Comparison of ENCODE assay signal across 10 mouse cellular contexts in the genomic region with DNA sequence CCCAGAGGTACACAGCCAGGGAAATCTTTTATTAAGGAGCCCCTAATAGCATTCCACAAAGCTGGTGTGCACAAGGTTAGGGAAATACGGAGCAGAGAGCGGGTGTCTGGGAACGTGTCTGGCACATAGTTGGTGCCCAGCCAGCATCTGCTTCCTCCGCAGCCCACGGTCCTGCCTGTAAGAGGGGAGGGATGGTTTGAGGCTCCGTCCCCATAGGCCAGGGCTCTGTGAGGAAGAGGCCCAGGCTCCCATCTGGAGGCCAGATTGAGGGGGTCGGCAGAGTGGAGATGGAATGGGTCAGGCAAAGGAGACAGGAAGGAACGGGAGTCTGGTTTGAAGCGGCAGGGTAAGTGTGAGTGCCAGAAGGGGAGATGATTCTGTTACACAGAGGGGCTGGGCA. TPM values are rescaled to one million over a fixed set of nuclear protein-coding genes. Genes with fewer than 3 reads are reported as not detected.
DNase-seq lines count a peak whose midpoint lies in the region; ATAC-seq and TF ChIP-seq lines count a peak whose summit lies in the region.
"Had no signal": no experiment of that assay in that cellular context is flagged by ENCODE, and none has a peak within 500 bp of the region (broad histone marks: within the 10 kb centered on the region; RNA-seq: fewer than 3 reads in every experiment).

No protein-coding gene starts in this region.

- intact Hi-C loops in gastrocnemius, adult 2 months (cut with DNase I): no loop called here

- TF ChIP-seq CTCF in gastrocnemius, adult 2 months (IDR thresholded peaks at IDR 0.05): no peak

- ATAC-seq in forebrain, embryonic 13.5 days: 0 out of 2 replicates have a peak, but pooled peaks have one; percentile 50
- ATAC-seq in forebrain, embryonic 12.5 days (ENCODE audit: low FRiP score): no peak
- ATAC-seq in megakaryocyte, adult 5-6 weeks (ENCODE audit: poor library complexity, severe bottlenecking): no peak
- peak; percentile 24; the same call in 1 of the 2 replicates for ATAC-seq in stomach, embryonic 15.5 days (ENCODE audit: insufficient read depth, low FRiP score, low read depth)
- no peak for ATAC-seq in erythroid progenitor cell, adult 5-6 weeks (replicated peaks; ENCODE audit: low FRiP score, poor library complexity, severe bottlenecking)
- ATAC-seq: midbrain, embryonic 15.5 days had no signal

- H3K4me1 ChIP-seq in forebrain, embryonic 13.5 days: 0 out of 2 replicates have a peak, but pooled peaks cover 4% of the 10 kb centered on the region
- peaks cover 3% of the 10 kb centered on the region for H3K4me1 ChIP-seq in forebrain, embryonic 12.5 days
- peaks cover 54% of the 10 kb centered on the region for H3K4me1 ChIP-seq in megakaryocyte, embryonic 14.5 days
- H3K4me1 ChIP-seq in limb, embryonic 10.5 days: peaks cover 56% of the 10 kb centered on the region
- H3K4me1 ChIP-seq in stomach, embryonic 15.5 days: peaks cover 31% of the 10 kb centered on the region
- H3K4me1 ChIP-seq: midbrain, embryonic 15.5 days had no signal

- WGBS in forebrain, embryonic 13.5 days: 72% methylated on average over 9 of the region's 9 CpGs
- WGBS in forebrain, embryonic 12.5 days: 85% methylated on average over 9 of the region's 9 CpGs
- 33% methylated on average over 9 of the region's 9 CpGs for WGBS in limb, embryonic 10.5 days
- WGBS in stomach, embryonic 15.5 days: 38% methylated on average over 9 of the region's 9 CpGs

- peak; percentile 80 for DNase-seq in limb, embryonic 10.5 days (ENCODE audit: low spot score)
- no peak for DNase-seq in gastrocnemius, adult 2 months

- no peaks in the 10 kb centered on the region for H3K9me3 ChIP-seq in forebrain, embryonic 13.5 days (replicated peaks)
- H3K9me3 ChIP-seq in forebrain, embryonic 12.5 days: no peaks in the 10 kb centered on the region
- H3K9me3 ChIP-seq in megakaryocyte, embryonic 14.5 days: peaks cover 16% of the 10 kb centered on the region
- H3K9me3 ChIP-seq in limb, embryonic 10.5 days (replicated peaks): no peaks in the 10 kb centered on the region
- H3K9me3 ChIP-seq in stomach, embryonic 15.5 days: no peaks in the 10 kb centered on the region
- H3K9me3 ChIP-seq: midbrain, embryonic 15.5 days had no signal

- no peaks in the 10 kb centered on the region for H3K27me3 ChIP-seq in forebrain, embryonic 13.5 days
- H3K27me3 ChIP-seq in forebrain, embryonic 12.5 days: peaks cover 2% of the 10 kb centered on the region; the same call in 1 of the 2 replicates
- peaks cover 80% of the 10 kb centered on the region for H3K27me3 ChIP-seq in megakaryocyte, embryonic 14.5 days (replicated peaks)
- peaks cover 55% of the 10 kb centered on the region for H3K27me3 ChIP-seq in limb, embryonic 10.5 days (ENCODE audit: low read depth, poor library complexity, severe bottlenecking)
- no peaks in the 10 kb centered on the region for H3K27me3 ChIP-seq in stomach, embryonic 15.5 days (replicated peaks)
- H3K27me3 ChIP-seq: midbrain, embryonic 15.5 days had no signal

- H3K4me2 ChIP-seq in forebrain, embryonic 13.5 days: no peak overlapping the region
- no peak overlapping the region for H3K4me2 ChIP-seq in forebrain, embryonic 12.5 days
- peak overlapping the region; percentile 19; the same call in 1 of the 2 replicates for H3K4me2 ChIP-seq in stomach, embryonic 15.5 days
- H3K4me2 ChIP-seq: midbrain, embryonic 15.5 days had no signal

- no peak overlapping the region for H3K27ac ChIP-seq in forebrain, embryonic 13.5 days
- H3K27ac ChIP-seq in forebrain, embryonic 12.5 days: no peak overlapping the region
- peak overlapping the region; percentile 53 for H3K27ac ChIP-seq in limb, embryonic 10.5 days
- H3K27ac ChIP-seq in stomach, embryonic 15.5 days: peak overlapping the region; percentile 33; the same call in 1 of the 2 replicates
- no peak overlapping the region for H3K27ac ChIP-seq in gastrocnemius, adult 2 months
- H3K27ac ChIP-seq: midbrain, embryonic 15.5 days had no signal

- no peak overlapping the region for H3K9ac ChIP-seq in forebrain, embryonic 13.5 days
- no peak overlapping the region for H3K9ac ChIP-seq in forebrain, embryonic 12.5 days
- H3K9ac ChIP-seq in stomach, embryonic 15.5 days: no peak overlapping the region
- H3K9ac ChIP-seq: midbrain, embryonic 15.5 days had no signal

- no peaks in the 10 kb centered on the region for H3K36me3 ChIP-seq in forebrain, embryonic 13.5 days (ENCODE audit: poor library complexity, severe bottlenecking)
- H3K36me3 ChIP-seq in forebrain, embryonic 12.5 days (replicated peaks): no peaks in the 10 kb centered on the region
- no peaks in the 10 kb centered on the region for H3K36me3 ChIP-seq in megakaryocyte, embryonic 14.5 days (replicated peaks; ENCODE audit: low read length)
- peaks cover 71% of the 10 kb centered on the region for H3K36me3 ChIP-seq in limb, embryonic 10.5 days
- 0 out of 2 replicates have a peak, but pooled peaks cover 4% of the 10 kb centered on the region for H3K36me3 ChIP-seq in stomach, embryonic 15.5 days
- H3K36me3 ChIP-seq: midbrain, embryonic 15.5 days had no signal

- no peak overlapping the region for H3K4me3 ChIP-seq in forebrain, embryonic 13.5 days
- no peak overlapping the region for H3K4me3 ChIP-seq in forebrain, embryonic 12.5 days (replicated peaks)
- H3K4me3 ChIP-seq in megakaryocyte, embryonic 14.5 days (replicated peaks): peak overlapping the region; percentile 19
- no peak overlapping the region for H3K4me3 ChIP-seq in limb, embryonic 10.5 days
- no peak overlapping the region for H3K4me3 ChIP-seq in stomach, embryonic 15.5 days (replicated peaks)
- H3K4me3 ChIP-seq in gastrocnemius, adult 2 months: no peak overlapping the region
- H3K4me3 ChIP-seq: midbrain, embryonic 15.5 days had no signal

RNA-seq across cellular contexts. Expression of a gene that starts 16.3 kb away (rescaled TPM):
- polyA plus RNA-seq in forebrain, embryonic 13.5 days (2015; fragmentation: Nextera tagmentation; extraction: Ambion mirVana): 0.19 and 0.23 TPM in 2 replicates
- polyA plus RNA-seq in forebrain, embryonic 12.5 days (2016; fragmentation: Nextera tagmentation; extraction: Ambion mirVana): 1.7 and 2.6 TPM in 2 replicates
- 1.6 and 9.0 TPM in 2 replicates for polyA plus RNA-seq in megakaryocyte, embryonic 14.5 days (2012; ENCODE audit: insufficient read depth, low replicate concordance)
- 0.05 TPM in 1 of 2 replicates, not detected in the other for total RNA-seq in megakaryocyte, adult 5-6 weeks (2015)
- 0.15 TPM in 1 of 2 replicates, not detected in the other for total RNA-seq in megakaryocyte, adult 5-6 weeks (2017)
- polyA plus RNA-seq in limb, embryonic 10.5 days (2016; fragmentation: Nextera tagmentation; extraction: Ambion mirVana): 10.3 and 19.3 TPM in 2 replicates
- 3.8 and 5.5 TPM in 2 replicates for polyA plus RNA-seq in stomach, embryonic 15.5 days (2015; fragmentation: Nextera tagmentation; extraction: Ambion mirVana)
- 1 to 10 TPM; 5.3 to 8.3 TPM for total RNA-seq in gastrocnemius, adult 2 months (2021)
- total RNA-seq in erythroid progenitor cell, adult 5-6 weeks (2015; ENCODE audit: low replicate concordance): not detected in 2 replicates
- total RNA-seq in erythroid progenitor cell, adult 5-6 weeks (2017; ENCODE audit: low replicate concordance): not detected in 2 replicates
- total RNA-seq: hematopoietic stem cell, adult 5-6 weeks had no signal

Comparison
In these comparisons a context has a peak if more than half of its experiments do, and no peak if none do; other contexts are left out.
1. ATAC-seq: peak in forebrain, embryonic 13.5 days (single experiment) and stomach, embryonic 15.5 days (single experiment); none in forebrain, embryonic 12.5 days (single experiment), megakaryocyte, adult 5-6 weeks (single experiment) and erythroid progenitor cell, adult 5-6 weeks (single experiment).
2. H3K27ac ChIP-seq: peak in limb, embryonic 10.5 days (single experiment) and stomach, embryonic 15.5 days (single experiment); none in forebrain, embryonic 13.5 days (single experiment), forebrain, embryonic 12.5 days (single experiment) and gastrocnemius, adult 2 months (single experiment).